Mouse (Mus musculus) limb, embryonic 14.5 days (tissue): ENCODE results near the gene Map7d3. TPM values are rescaled to one million over a fixed set of nuclear protein-coding genes. Genes with fewer than 3 reads are reported as not detected.
A peak's percentile ranks its signal among the peaks of the same experiment; 100 is the strongest.

Experiments used
- ATAC-seq: fragments of 200-750 bp; cut with Nextera tagmentation; 2 replicates; pipeline ENCODE4 v1.8.0; 2017; ENCODE audit warnings: low read depth, moderate number of reproducible peaks, moderate TSS enrichment; ENCODE audit not compliant: low FRiP score
- DNase-seq: peaks from one replicate; pipeline ENCODE4 v3.0.0-alpha.2; 2015; ENCODE audit warnings: low spot score
- H3K27ac ChIP-seq: fragments of 300-500 bp; sonication (generic); replicated peaks from 2 replicates; pipeline ENCODE4 v1.5.1; 2014; ENCODE audit warnings: low read depth, mild to moderate bottlenecking, low read length, moderate library complexity, mixed read lengths
- H3K27me3 ChIP-seq: fragments of 300-500 bp; sonication (generic); 2 replicates; pipeline ENCODE4 v1.6.1; 2014; ENCODE audit warnings: low read length, mixed read lengths; ENCODE audit not compliant: control insufficient read depth, insufficient read depth
- H3K36me3 ChIP-seq: fragments of 300-500 bp; sonication (generic); 2 replicates; pipeline ENCODE4 v1.6.1; 2014; ENCODE audit warnings: mild to moderate bottlenecking, low read length, moderate library complexity, mixed read lengths; ENCODE audit not compliant: control insufficient read depth, insufficient read depth
- H3K4me1 ChIP-seq: fragments of 300-500 bp; sonication (generic); 2 replicates; pipeline ENCODE4 v1.6.1; 2014; ENCODE audit warnings: antibody characterized with exemption, low read length, mixed read lengths; ENCODE audit not compliant: control insufficient read depth, insufficient read depth
- H3K4me2 ChIP-seq: fragments of 300-500 bp; sonication (generic); replicated peaks from 2 replicates; pipeline ENCODE4 v1.6.1; 2014; ENCODE audit warnings: low read depth, mild to moderate bottlenecking, low read length, moderate library complexity; ENCODE audit not compliant: severe bottlenecking
- H3K4me3 ChIP-seq: fragments of 300-500 bp; sonication (generic); replicated peaks from 2 replicates; pipeline ENCODE4 v1.5.1; 2014; ENCODE audit warnings: low read length
- H3K9ac ChIP-seq: fragments of 300-500 bp; sonication (generic); 2 replicates; pipeline ENCODE4 v1.6.1; 2014; ENCODE audit warnings: mild to moderate bottlenecking, low read depth, low read length, moderate library complexity; ENCODE audit not compliant: severe bottlenecking
- H3K9me3 ChIP-seq: fragments of 300-500 bp; sonication (generic); 2 replicates; pipeline ENCODE4 v1.6.1; 2016; ENCODE audit warnings: low read length; ENCODE audit not compliant: control insufficient read depth
- POLR2A ChIP-seq: fragments of 200-500 bp; IDR thresholded peaks from 2 replicates; pipeline ENCODE4 v1.8.0; 2012; ENCODE audit warnings: inconsistent platforms, mild to moderate bottlenecking, moderate library complexity, borderline replicate concordance; ENCODE audit not compliant: insufficient read depth, insufficient read length; ENCODE audit errors: extremely low read depth
- WGBS: fragments of 180-500 bp; shearing (Covaris S2); extraction: QIAGEN DNeasy Blood & Tissue Kit; methylation state at CpG from one replicate; pipeline ENCODE4 v1.1.7; 2014; 5-methylcytosine and 5-hydroxymethylcytosine counted together
- polyA plus RNA-seq, 2 experiments: library from polyadenylated mRNA; depleted of rRNA in 1 of 2; stranded (reverse) in 1 of 2; unstranded in 1 of 2; fragments of >200 nt; fragmentation: Nextera tagmentation in 1 of 2; extraction: Ambion mirVana in 1 of 2; gene quantifications; 2 replicates each; pipeline versions ENCODE4 v1.2.1 to v1.2.3; 2012 to 2014

The Map7d3 gene
- polyA plus RNA-seq, 2 experiments = 2.7 to 4.5 TPM

DNA sequence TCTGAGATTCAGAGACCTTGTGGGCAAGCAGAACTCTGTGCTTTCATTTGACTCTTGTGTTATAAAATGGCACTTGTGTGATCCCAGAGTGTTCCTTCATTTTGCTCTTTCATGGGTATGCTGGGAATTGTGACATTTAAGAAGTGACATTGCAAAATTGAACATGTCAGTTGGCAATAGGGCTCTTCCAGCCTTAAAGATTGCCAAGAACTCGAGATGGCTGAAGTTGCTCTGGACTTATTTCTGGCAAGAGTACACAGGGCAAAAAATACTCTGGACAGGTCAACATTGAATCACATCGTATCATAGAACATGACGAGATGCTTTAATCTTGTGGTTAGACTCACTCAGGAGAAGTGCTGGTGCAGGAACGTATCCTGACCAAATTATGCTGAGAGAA lies 48.8 kb downstream of the Map7d3 start:
- Histone ChIP-seq H3K4me2 (no peak overlapping the region), H3K4me1 (no peaks in the 10 kb centered on the region), H3K9me3 (no peaks in the 10 kb centered on the region), H3K9ac (no peak overlapping the region), H3K27ac (no peak overlapping the region), H3K36me3 (no peaks in the 10 kb centered on the region), H3K4me3 (no peak overlapping the region), H3K27me3 (no peaks in the 10 kb centered on the region)
- no peak for TF ChIP-seq POLR2A
- DNase-seq (no peak), ATAC-seq (no peak)
- WGBS = 93% methylated on average over 4 of the region's 4 CpGs

GRCm38 (mm10) chrX:56771751-56772150 lies 50.4 kb downstream of the Map7d3 start:
- TF ChIP-seq POLR2A = no peak
- H3K4me3 ChIP-seq = no peak overlapping the region
- ATAC-seq (no peak), DNase-seq (no peak)
- no peaks in the 10 kb centered on the region for H3K4me1 ChIP-seq
- WGBS = 61% methylated on average over 1 of the region's 1 CpGs
- no peaks in the 10 kb centered on the region for H3K27me3 ChIP-seq
- H3K9ac ChIP-seq = no peak overlapping the region
- H3K4me2 ChIP-seq = no peak overlapping the region
- no peak overlapping the region for H3K27ac ChIP-seq
- no peaks in the 10 kb centered on the region for H3K9me3 ChIP-seq
- no peaks in the 10 kb centered on the region for H3K36me3 ChIP-seq

GRCm38 (mm10) chrX:56769838-56770237 lies 52.3 kb downstream of the Map7d3 start:
- Histone ChIP-seq H3K27me3 (no peaks in the 10 kb centered on the region), H3K4me2 (no peak overlapping the region), H3K9me3 (no peaks in the 10 kb centered on the region), H3K36me3 (no peaks in the 10 kb centered on the region), H3K4me3 (no peak overlapping the region), H3K9ac (no peak overlapping the region), H3K4me1 (no peaks in the 10 kb centered on the region), H3K27ac (no peak overlapping the region)
- DNase-seq (no peak), ATAC-seq (no peak)
- TF ChIP-seq POLR2A = no peak

DNA sequence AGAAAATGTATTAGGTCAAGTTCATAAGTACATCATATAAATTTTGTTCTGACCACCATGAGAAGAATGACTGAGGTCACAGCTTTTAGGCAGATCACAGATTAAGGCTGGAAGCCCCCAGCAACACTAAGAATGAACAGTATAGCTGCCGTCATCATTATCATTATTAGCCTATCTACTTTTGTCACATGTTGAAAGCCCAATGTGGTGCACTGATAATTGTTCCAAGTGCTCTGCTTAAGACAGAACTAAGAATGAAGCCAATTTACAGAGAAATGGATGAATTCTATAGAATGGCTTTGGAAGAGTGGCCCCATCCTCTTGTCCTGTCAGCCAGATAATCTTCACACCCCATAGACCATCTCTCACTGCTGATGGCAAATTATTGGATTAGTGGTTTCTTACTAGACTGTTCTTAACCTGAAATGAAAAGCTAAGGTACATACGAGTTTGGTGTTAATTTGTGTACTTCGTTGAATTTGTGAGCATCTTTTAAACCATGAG lies 61.8 kb downstream of the Map7d3 start:
- Histone ChIP-seq H3K4me2 (no peak overlapping the region), H3K36me3 (no peaks in the 10 kb centered on the region), H3K9me3 (no peaks in the 10 kb centered on the region), H3K27me3 (no peaks in the 10 kb centered on the region), H3K4me1 (no peaks in the 10 kb centered on the region), H3K27ac (no peak overlapping the region), H3K4me3 (no peak overlapping the region), H3K9ac (no peak overlapping the region)
- ATAC-seq (no peak), DNase-seq (no peak)
- WGBS = 85% methylated on average over 3 of the region's 3 CpGs
- TF ChIP-seq POLR2A = no peak

DNA sequence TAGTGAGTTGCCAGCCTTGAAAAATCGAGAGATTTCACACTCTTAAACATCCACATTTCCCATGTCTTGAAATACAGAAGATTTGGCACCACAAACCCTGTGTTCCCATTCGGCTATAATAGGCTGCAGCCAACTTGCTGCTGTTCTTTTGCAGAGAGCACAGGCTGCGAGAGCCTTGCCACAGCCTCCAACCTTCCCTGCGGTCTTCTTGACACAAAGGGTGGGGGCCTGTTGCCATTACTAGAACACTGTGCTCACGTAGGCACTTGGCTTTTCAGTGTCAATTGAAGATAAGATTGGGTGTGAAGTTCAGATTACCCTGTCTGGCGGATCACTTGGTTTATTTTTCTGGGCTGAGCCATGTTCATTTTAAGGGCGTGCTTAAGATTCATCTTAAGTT lies 65.8 kb downstream of the Map7d3 start:
- Histone ChIP-seq H3K9ac (no peak overlapping the region), H3K9me3 (no peaks in the 10 kb centered on the region), H3K4me2 (no peak overlapping the region), H3K4me1 (no peaks in the 10 kb centered on the region), H3K27me3 (no peaks in the 10 kb centered on the region), H3K4me3 (no peak overlapping the region), H3K27ac (no peak overlapping the region), H3K36me3 (no peaks in the 10 kb centered on the region)
- TF ChIP-seq POLR2A = no peak
- ATAC-seq (no peak), DNase-seq (no peak)
- 77% methylated on average over 7 of the region's 7 CpGs for WGBS

GRCm38 (mm10) chrX:56755646-56756045 lies 66.5 kb downstream of the Map7d3 start:
- no peaks in the 10 kb centered on the region for H3K9me3 ChIP-seq
- no peak overlapping the region for H3K9ac ChIP-seq
- no peak overlapping the region for H3K4me2 ChIP-seq
- WGBS = 41% methylated on average over 2 of the region's 2 CpGs
- TF ChIP-seq POLR2A = no peak
- H3K27ac ChIP-seq = no peak overlapping the region
- no peaks in the 10 kb centered on the region for H3K27me3 ChIP-seq
- no peaks in the 10 kb centered on the region for H3K4me1 ChIP-seq
- H3K36me3 ChIP-seq = no peaks in the 10 kb centered on the region
- DNase-seq = peak; percentile 29
- no peak overlapping the region for H3K4me3 ChIP-seq
- no peak for ATAC-seq
